Comparison of ENCODE assay signal across 17 mouse cellular contexts in genomic region chr16:26005811-26006210, GRCm38 (mm10).
"Had no signal": no experiment of that assay in that cellular context is flagged by ENCODE, and none has a peak within 500 bp of the region (broad histone marks: within the 10 kb centered on the region; RNA-seq: fewer than 3 reads in every experiment).

No protein-coding gene starts in this region.

- DNase-seq: left cerebral cortex, postnatal 4 days; liver; liver, embryonic 13.5 days; liver, postnatal 0 days; lung, adult 18-20 months; lung, adult 2 months; lung, embryonic 14.5 days; lung, postnatal 10 days; lung, postnatal 14 days; lung, postnatal 36 days; lung, postnatal 4 days; midbrain, embryonic 14.5 days had no signal

- ATAC-seq: liver, embryonic 12.5 days; liver, postnatal 0 days; lung, postnatal 0 days; midbrain, embryonic 13.5 days; midbrain, embryonic 15.5 days; midbrain, embryonic 16.5 days had no signal
